Mouse (Mus musculus): ENCODE results near the gene Lpcat1.

Lpcat1 gene

GRCm38 (mm10) chr13:73505686-73506467 is 38.9 kb downstream of the Lpcat1 start:
- TF ChIP-seq CTCF (conservative IDR thresholded peaks at IDR 0.05; ENCODE audit: low read length) (peak; percentile 58), NANOG (IDR thresholded peaks at IDR 0.05; ENCODE audit: borderline replicate concordance, low read length) (no peak)
- no peaks in the 10 kb centered on the region for H3K27me3 ChIP-seq (ENCODE audit: insufficient read depth, low read length)

GRCm38 (mm10) chr13:73508817-73509550 is 42.0 kb downstream of the Lpcat1 start:
- no peaks in the 10 kb centered on the region for H3K27me3 ChIP-seq (ENCODE audit: insufficient read depth, low read length)
- H3K9me3 ChIP-seq (ENCODE audit: low read length): no peaks in the 10 kb centered on the region
- no peak overlapping the region for H3K4me3 ChIP-seq (replicated peaks; ENCODE audit: low read length)
- H3K4me1 ChIP-seq (replicated peaks; ENCODE audit: low read depth, low read length): peaks cover 16% of the 10 kb centered on the region
- TF ChIP-seq POU5F1 (IDR thresholded peaks at IDR 0.05; ENCODE audit: borderline replicate concordance, low read length): no peak
- no peak for TF ChIP-seq CTCF (conservative IDR thresholded peaks at IDR 0.05; ENCODE audit: low read length)
- no peak for TF ChIP-seq NANOG (IDR thresholded peaks at IDR 0.05; ENCODE audit: borderline replicate concordance, low read length)
- H3K36me3 ChIP-seq (ENCODE audit: insufficient read depth, low read length): peaks cover 79% of the 10 kb centered on the region

More at GRCm38 (mm10) chr13:73505686-73506467, 38.9 kb downstream of the Lpcat1 start:
- Histone ChIP-seq H3K9me3 (ENCODE audit: low read length) (no peaks in the 10 kb centered on the region), H3K4me3 (replicated peaks; ENCODE audit: low read length) (no peak overlapping the region), H3K4me1 (replicated peaks; ENCODE audit: low read depth, low read length) (peaks cover 11% of the 10 kb centered on the region), H3K36me3 (ENCODE audit: insufficient read depth, low read length) (peaks cover 72% of the 10 kb centered on the region)

DNA sequence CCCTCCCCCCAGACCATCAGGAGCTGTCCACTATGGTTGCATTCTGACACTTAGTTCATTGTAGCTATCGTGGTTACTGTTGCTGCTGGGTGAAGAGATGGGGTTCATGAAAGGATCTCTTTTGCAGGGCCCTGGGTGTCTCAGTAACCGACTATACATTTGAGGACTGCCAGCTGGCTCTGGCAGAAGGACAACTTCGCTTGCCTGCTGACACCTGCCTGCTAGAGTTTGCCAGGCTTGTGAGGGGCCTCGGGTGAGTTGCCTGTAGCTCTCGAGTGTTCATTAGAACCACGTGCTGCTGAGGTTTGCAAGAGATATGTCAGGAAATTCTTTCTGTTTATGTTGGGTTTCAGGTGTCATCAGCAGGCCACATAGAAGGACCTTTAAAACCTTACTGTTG is 42.9 kb downstream of the Lpcat1 start:
- H3K4me1 ChIP-seq (replicated peaks; ENCODE audit: low read depth, low read length): peaks cover 24% of the 10 kb centered on the region
- no peaks in the 10 kb centered on the region for H3K9me3 ChIP-seq (ENCODE audit: low read length)
- H3K27me3 ChIP-seq (ENCODE audit: insufficient read depth, low read length): no peaks in the 10 kb centered on the region
- H3K4me3 ChIP-seq (replicated peaks; ENCODE audit: low read length): no peak overlapping the region
- TF ChIP-seq POU5F1 (IDR thresholded peaks at IDR 0.05; ENCODE audit: borderline replicate concordance, low read length): no peak
- peaks cover 84% of the 10 kb centered on the region for H3K36me3 ChIP-seq (ENCODE audit: insufficient read depth, low read length)

DNA sequence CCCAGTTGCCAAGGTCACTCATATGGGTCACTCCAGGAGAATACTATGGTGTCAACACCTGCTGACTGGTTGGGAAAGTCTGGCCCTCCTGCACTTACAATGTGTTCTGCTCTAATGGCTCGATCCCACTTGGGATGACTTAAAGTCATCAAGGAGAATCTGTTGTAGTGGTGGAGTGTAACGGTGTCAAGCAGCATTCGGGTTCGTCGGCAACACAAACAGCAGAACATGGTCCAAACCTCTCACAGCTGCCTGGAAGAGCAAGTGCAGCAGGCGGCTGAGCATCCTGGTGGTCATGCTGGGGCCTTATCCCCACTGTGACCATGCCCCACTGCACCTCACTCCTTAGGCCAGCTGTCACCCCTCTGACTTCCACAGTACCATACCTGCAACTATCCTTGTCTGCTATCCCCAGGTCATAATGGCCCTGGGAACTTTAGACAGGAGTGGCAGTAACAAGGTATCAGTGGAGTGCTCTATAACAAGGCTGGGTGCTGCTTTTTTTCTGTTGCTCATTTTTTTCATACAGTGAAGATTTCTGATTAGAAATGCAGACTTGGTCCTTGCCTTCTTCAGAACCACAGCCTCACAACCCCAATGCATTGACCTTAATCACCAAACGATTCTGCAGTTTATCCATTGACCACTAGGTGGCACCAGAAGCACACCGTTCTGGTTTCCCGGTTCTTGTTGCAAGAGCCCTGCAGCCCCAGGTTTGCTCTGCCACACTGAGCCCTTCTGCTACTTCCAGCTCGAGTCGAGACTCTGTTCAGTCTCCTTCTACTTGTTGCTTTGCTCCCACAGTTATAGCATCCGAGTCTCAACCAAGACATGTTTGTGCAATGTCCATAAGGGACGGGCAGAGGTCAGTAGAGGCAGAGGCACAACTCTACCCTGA is 46.0 kb downstream of the Lpcat1 start:
- Histone ChIP-seq H3K27me3 (ENCODE audit: insufficient read depth, low read length) (no peaks in the 10 kb centered on the region), H3K9me3 (ENCODE audit: low read length) (no peaks in the 10 kb centered on the region), H3K36me3 (ENCODE audit: insufficient read depth, low read length) (peaks cover 82% of the 10 kb centered on the region), H3K4me3 (replicated peaks; ENCODE audit: low read length) (no peak overlapping the region), H3K4me1 (replicated peaks; ENCODE audit: low read depth, low read length) (peaks cover 24% of the 10 kb centered on the region)
- TF ChIP-seq NANOG (IDR thresholded peaks at IDR 0.05; ENCODE audit: borderline replicate concordance, low read length) (no peak), POU5F1 (IDR thresholded peaks at IDR 0.05; ENCODE audit: borderline replicate concordance, low read length) (no peak), CTCF (conservative IDR thresholded peaks at IDR 0.05; ENCODE audit: low read length) (peak; percentile 83)

GRCm38 (mm10) chr13:73516886-73517285 is 49.9 kb downstream of the Lpcat1 start:
- Histone ChIP-seq H3K4me1 (replicated peaks; ENCODE audit: low read depth, low read length) (peaks cover 24% of the 10 kb centered on the region), H3K4me3 (replicated peaks; ENCODE audit: low read length) (no peak overlapping the region), H3K36me3 (ENCODE audit: insufficient read depth, low read length) (peaks cover 46% of the 10 kb centered on the region), H3K9me3 (ENCODE audit: low read length) (no peaks in the 10 kb centered on the region), H3K27me3 (ENCODE audit: insufficient read depth, low read length) (no peaks in the 10 kb centered on the region)
- TF ChIP-seq NANOG (IDR thresholded peaks at IDR 0.05; ENCODE audit: borderline replicate concordance, low read length): no peak

DNA sequence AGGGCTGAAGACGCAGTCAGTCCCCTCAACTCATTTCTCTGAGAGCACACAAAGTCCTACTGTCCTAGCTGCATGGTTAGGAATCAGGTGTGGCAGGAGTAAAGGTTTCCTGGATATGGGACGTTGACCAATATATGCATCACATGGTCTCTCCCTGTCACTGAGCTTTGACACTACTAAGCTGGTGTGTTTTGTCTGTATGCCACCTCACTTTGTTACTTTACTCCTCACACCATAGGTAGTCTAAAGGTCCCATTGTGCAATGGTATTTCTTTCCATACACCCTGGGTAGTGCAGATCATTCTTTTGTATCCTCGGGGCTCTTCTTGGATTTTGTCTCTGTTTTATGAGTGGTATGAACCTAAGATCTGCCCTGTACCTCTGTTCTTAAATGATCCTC is 66.7 kb downstream of the Lpcat1 start:
- H3K36me3 ChIP-seq (ENCODE audit: insufficient read depth, low read length): no peaks in the 10 kb centered on the region
- peaks cover 18% of the 10 kb centered on the region for H3K4me1 ChIP-seq (replicated peaks; ENCODE audit: low read depth, low read length)
- H3K9me3 ChIP-seq (ENCODE audit: low read length): no peaks in the 10 kb centered on the region; the same call in 1 of the 2 replicates
- H3K27me3 ChIP-seq (ENCODE audit: insufficient read depth, low read length): peaks cover 57% of the 10 kb centered on the region
- TF ChIP-seq NANOG (IDR thresholded peaks at IDR 0.05; ENCODE audit: borderline replicate concordance, low read length) (no peak), CTCF (conservative IDR thresholded peaks at IDR 0.05; ENCODE audit: low read length) (no peak), POU5F1 (IDR thresholded peaks at IDR 0.05; ENCODE audit: borderline replicate concordance, low read length) (no peak)
- no peak overlapping the region for H3K4me3 ChIP-seq (replicated peaks; ENCODE audit: low read length)

- peaks cover 18% of the 10 kb centered on the region for H3K4me1 ChIP-seq (replicated peaks; ENCODE audit: low read depth, low read length)
- no peaks in the 10 kb centered on the region for H3K36me3 ChIP-seq (ENCODE audit: insufficient read depth, low read length)
- H3K9me3 ChIP-seq (ENCODE audit: low read length): no peaks in the 10 kb centered on the region; the same call in 1 of the 2 replicates
- peaks cover 58% of the 10 kb centered on the region for H3K27me3 ChIP-seq (ENCODE audit: insufficient read depth, low read length)
- TF ChIP-seq CTCF (conservative IDR thresholded peaks at IDR 0.05; ENCODE audit: low read length) (no peak), NANOG (IDR thresholded peaks at IDR 0.05; ENCODE audit: borderline replicate concordance, low read length) (no peak), POU5F1 (IDR thresholded peaks at IDR 0.05; ENCODE audit: borderline replicate concordance, low read length) (no peak)
- no peak overlapping the region for H3K4me3 ChIP-seq (replicated peaks; ENCODE audit: low read length)
These were observed 68.3 kb downstream of the Lpcat1 start for GRCm38 (mm10) chr13:73535287-73535686.

DNA sequence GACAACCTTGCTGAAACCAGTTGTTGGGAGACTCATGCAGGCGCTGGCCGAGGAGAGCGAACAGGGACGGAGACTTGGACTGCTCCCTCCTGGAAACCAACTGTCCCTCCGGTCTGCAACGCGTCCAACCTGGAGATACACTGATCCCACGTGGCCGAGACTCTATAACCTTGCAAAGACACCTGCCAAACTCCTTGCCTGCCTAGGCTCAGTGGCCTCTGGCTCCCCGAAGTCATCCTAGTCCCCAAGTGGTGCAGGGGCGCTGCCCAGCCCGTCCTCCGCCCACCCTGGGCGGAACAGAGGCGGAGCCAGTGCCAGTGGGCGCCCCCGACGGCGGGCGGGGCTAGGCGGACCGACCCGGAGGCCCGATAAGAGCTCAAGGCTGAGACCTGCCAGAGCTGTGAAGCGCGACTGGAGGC is 69.4 kb downstream of the Lpcat1 start, which contains the start of gene Slc6a3:
Gene Slc6a3 (plus strand): TSS at position 345 of the 419 bp plus-strand sequence.
- Histone ChIP-seq H3K4me3 (replicated peaks; ENCODE audit: low read length) (peak within 1 kb of the TSS; percentile 77), H3K4me1 (replicated peaks; ENCODE audit: low read depth, low read length) (peaks cover 18% of the 10 kb centered on the region), H3K36me3 (ENCODE audit: insufficient read depth, low read length) (no peaks in the 10 kb centered on the region), H3K9me3 (ENCODE audit: low read length) (no peaks in the 10 kb centered on the region; the same call in 1 of the 2 replicates), H3K27me3 (ENCODE audit: insufficient read depth, low read length) (peaks cover 56% of the 10 kb centered on the region)
- no peak for TF ChIP-seq CTCF (conservative IDR thresholded peaks at IDR 0.05; ENCODE audit: low read length)
- TF ChIP-seq NANOG (IDR thresholded peaks at IDR 0.05; ENCODE audit: borderline replicate concordance, low read length): no peak
- TF ChIP-seq POU5F1 (IDR thresholded peaks at IDR 0.05; ENCODE audit: borderline replicate concordance, low read length): no peak

Data from E14TG2a.4 (cell line).